Mouse (Mus musculus) cortical plate, adult 2 months (tissue): ENCODE data around the gene Icam2. TPM values are rescaled to one million over a fixed set of nuclear protein-coding genes. Genes with fewer than 3 reads are reported as not detected.

Source experiments
- H3K27ac ChIP-seq: fragments of 200-500 bp; 2 replicates; pipeline ENCODE4 v1.5.1; 2012; ENCODE audit warnings: low read length, control low read depth, inconsistent platforms; ENCODE audit not compliant: insufficient read depth
- H3K4me1 ChIP-seq: fragments of 200-500 bp; 2 replicates; pipeline ENCODE4 v1.6.1; 2011; ENCODE audit warnings: low read length; ENCODE audit not compliant: control insufficient read depth, insufficient read depth
- H3K4me3 ChIP-seq: fragments of 200-500 bp; 2 replicates; pipeline ENCODE4 v1.5.1; 2011; ENCODE audit warnings: mild to moderate bottlenecking, low read length, control low read depth; ENCODE audit not compliant: insufficient read depth
- CTCF ChIP-seq: fragments of 200-500 bp; IDR thresholded peaks from 2 replicates; pipeline ENCODE4 v1.5.1; 2011; ENCODE audit warnings: mild to moderate bottlenecking, control low read depth, low read length; ENCODE audit not compliant: insufficient read depth; ENCODE audit errors: extremely low read depth
- POLR2A ChIP-seq: fragments of 200-500 bp; IDR thresholded peaks from 2 replicates; pipeline ENCODE4 v1.6.1; 2011; ENCODE audit warnings: mild to moderate bottlenecking, low read length, control low read depth; ENCODE audit not compliant: insufficient read depth; ENCODE audit errors: extremely low read depth
- polyA plus RNA-seq: library from polyadenylated mRNA; depleted of rRNA; stranded (reverse); fragments of >200 nt; gene quantifications from 2 replicates; pipeline ENCODE4 v1.2.3, GENCODE M21; 2012

Icam2 gene
- polyA plus RNA-seq, 1 experiment, result 9.5 TPM

- no peaks in the 10 kb centered on the region for H3K4me1 ChIP-seq
- H3K27ac ChIP-seq, result no peak overlapping the region
- H3K4me3 ChIP-seq, result no peak overlapping the region
- TF ChIP-seq CTCF, result no peak
- TF ChIP-seq POLR2A, result no peak
Observed at GRCm38 (mm10) chr11:106393331-106393616, 5.4 kb upstream of the Icam2 start.

- TF ChIP-seq POLR2A, result no peak
- no peak for TF ChIP-seq CTCF
- H3K27ac ChIP-seq, result no peak overlapping the region
- no peak overlapping the region for H3K4me3 ChIP-seq
- no peaks in the 10 kb centered on the region for H3K4me1 ChIP-seq
Observed at GRCm38 (mm10) chr11:106392597-106393330, 4.9 kb upstream of the Icam2 start.

GRCm38 (mm10) chr11:106391546-106392188, 3.8 kb upstream of the Icam2 start:
- no peak overlapping the region for H3K27ac ChIP-seq
- peak; percentile 99 for TF ChIP-seq CTCF
- no peak for TF ChIP-seq POLR2A
- no peaks in the 10 kb centered on the region for H3K4me1 ChIP-seq
- no peak overlapping the region for H3K4me3 ChIP-seq

GRCm38 (mm10) chr11:106390757-106391156, 2.9 kb upstream of the Icam2 start:
- TF ChIP-seq CTCF (no peak), POLR2A (no peak)
- Histone ChIP-seq H3K4me3 (no peak overlapping the region), H3K4me1 (no peaks in the 10 kb centered on the region), H3K27ac (no peak overlapping the region)

- no peak for TF ChIP-seq POLR2A
- TF ChIP-seq CTCF, result no peak
- Histone ChIP-seq H3K4me3 (no peak overlapping the region), H3K4me1 (no peaks in the 10 kb centered on the region), H3K27ac (no peak overlapping the region)
Observed at GRCm38 (mm10) chr11:106389611-106390010, 1.7 kb upstream of the Icam2 start.

GRCm38 (mm10) chr11:106387020-106387419, 855 bp downstream of the Icam2 start:
- Histone ChIP-seq H3K27ac (no peak overlapping the region), H3K4me1 (no peaks in the 10 kb centered on the region), H3K4me3 (no peak overlapping the region)
- TF ChIP-seq POLR2A, result no peak

- Histone ChIP-seq H3K4me3 (no peak overlapping the region), H3K27ac (no peak overlapping the region), H3K4me1 (no peaks in the 10 kb centered on the region)
- TF ChIP-seq POLR2A (no peak), CTCF (no peak)
Observed at GRCm38 (mm10) chr11:106386409-106386808, 1.5 kb downstream of the Icam2 start.

- Histone ChIP-seq H3K4me1 (no peaks in the 10 kb centered on the region), H3K4me3 (no peak overlapping the region), H3K27ac (no peak overlapping the region)
- TF ChIP-seq POLR2A (no peak), CTCF (no peak)
Observed at GRCm38 (mm10) chr11:106383051-106383790, 4.7 kb downstream of the Icam2 start.

GRCm38 (mm10) chr11:106382424-106382823, 5.5 kb downstream of the Icam2 start:
- H3K27ac ChIP-seq, result peak overlapping the region; percentile 32; the same call in 1 of the 2 replicates
- 0 out of 2 replicates have a peak overlapping the region, but pooled peaks have one; percentile 8 for H3K4me3 ChIP-seq
- H3K4me1 ChIP-seq, result no peaks in the 10 kb centered on the region
- no peak for TF ChIP-seq CTCF
- no peak for TF ChIP-seq POLR2A
